ENCODE assay signal across 25 mouse cellular contexts in genomic region chr15:26704966-26705365, GRCm38 (mm10).
DNase-seq lines count a peak whose midpoint lies in the region; ATAC-seq and TF ChIP-seq lines count a peak whose summit lies in the region.
"Had no signal": no experiment of that assay in that cellular context is flagged by ENCODE, and none has a peak within 500 bp of the region (broad histone marks: within the 10 kb centered on the region; RNA-seq: fewer than 3 reads in every experiment).

No protein-coding gene starts in this region.

- no peaks in the 10 kb centered on the region for H3K27me3 ChIP-seq in embryonic facial prominence, embryonic 13.5 days
- no peaks in the 10 kb centered on the region for H3K27me3 ChIP-seq in embryonic facial prominence, embryonic 10.5 days (replicated peaks; ENCODE audit: low read depth, poor library complexity, severe bottlenecking)
- no peaks in the 10 kb centered on the region for H3K27me3 ChIP-seq in embryonic facial prominence, embryonic 14.5 days (replicated peaks; ENCODE audit: control insufficient read depth, insufficient read depth, low read length)
- H3K27me3 ChIP-seq: CH12.LX; embryonic facial prominence, embryonic 12.5 days; forebrain, embryonic 13.5 days; forebrain, embryonic 15.5 days had no signal

- H3K4me3 ChIP-seq in embryonic facial prominence, embryonic 13.5 days, result no peak overlapping the region
- no peak overlapping the region for H3K4me3 ChIP-seq in embryonic facial prominence, embryonic 10.5 days
- H3K4me3 ChIP-seq in embryonic facial prominence, embryonic 14.5 days (ENCODE audit: low read depth, low read length), result no peak overlapping the region
- H3K4me3 ChIP-seq in embryonic fibroblast, embryonic 13.5 days (ENCODE audit: insufficient read depth, low read length), result no peak overlapping the region
- H3K4me3 ChIP-seq: embryonic facial prominence, embryonic 12.5 days; forebrain, embryonic 13.5 days; forebrain, embryonic 15.5 days had no signal

- no peaks in the 10 kb centered on the region for H3K9me3 ChIP-seq in embryonic facial prominence, embryonic 13.5 days
- no peaks in the 10 kb centered on the region for H3K9me3 ChIP-seq in embryonic facial prominence, embryonic 10.5 days
- H3K9me3 ChIP-seq in embryonic facial prominence, embryonic 14.5 days (ENCODE audit: control insufficient read depth, low read length), result no peaks in the 10 kb centered on the region
- H3K9me3 ChIP-seq: embryonic facial prominence, embryonic 12.5 days; forebrain, embryonic 13.5 days; forebrain, embryonic 15.5 days; G1E had no signal

- H3K4me1 ChIP-seq in embryonic facial prominence, embryonic 13.5 days, result peaks cover 8% of the 10 kb centered on the region; the same call in 1 of the 2 replicates
- H3K4me1 ChIP-seq in embryonic facial prominence, embryonic 10.5 days, result peaks cover 3% of the 10 kb centered on the region; the same call in 1 of the 2 replicates
- H3K4me1 ChIP-seq in embryonic facial prominence, embryonic 14.5 days (ENCODE audit: control insufficient read depth, insufficient read depth, low read length), result peaks cover 9% of the 10 kb centered on the region; the same call in 1 of the 2 replicates
- H3K4me1 ChIP-seq in embryonic fibroblast, embryonic 13.5 days (ENCODE audit: control insufficient read depth, insufficient read depth, low read length), result peaks cover 11% of the 10 kb centered on the region
- H3K4me1 ChIP-seq: embryonic facial prominence, embryonic 12.5 days; forebrain, embryonic 13.5 days; forebrain, embryonic 15.5 days had no signal

- no peak for TF ChIP-seq POLR2A in embryonic fibroblast, embryonic 13.5 days (IDR thresholded peaks at IDR 0.05; ENCODE audit: low read depth, low read length)

- no peaks in the 10 kb centered on the region for H3K36me3 ChIP-seq in embryonic facial prominence, embryonic 13.5 days
- H3K36me3 ChIP-seq in embryonic facial prominence, embryonic 10.5 days (replicated peaks), result no peaks in the 10 kb centered on the region
- H3K36me3 ChIP-seq in embryonic facial prominence, embryonic 14.5 days (ENCODE audit: control insufficient read depth, insufficient read depth, low read length), result no peaks in the 10 kb centered on the region
- H3K36me3 ChIP-seq: embryonic facial prominence, embryonic 12.5 days; forebrain, embryonic 15.5 days; G1E had no signal

- no peak for DNase-seq in embryonic facial prominence, embryonic 10.5 days (ENCODE audit: low spot score)
- peak; percentile 76 for DNase-seq in Muller cell, postnatal 12 days (ENCODE audit: inconsistent ontology term)
- peak; percentile 75 for DNase-seq in embryonic facial prominence, embryonic 14.5 days (ENCODE audit: low spot score)
- no peak for DNase-seq in heart, adult 11 months
- DNase-seq in ovary, adult 18-20 months (ENCODE audit: low spot score), result no peak
- DNase-seq: adrenal gland, postnatal 10 days; adrenal gland, postnatal 25 days; B cell, adult 2 months; cerebellum, adult 11 months; cerebellum, adult 18-20 months; cerebellum, adult 8-10 months; cerebellum, adult 9-11 months; cerebellum, postnatal 14 days; cerebellum, postnatal 36 days; embryo, embryonic 11 days; forebrain, postnatal 0 days had no signal

- H3K9ac ChIP-seq in embryonic facial prominence, embryonic 13.5 days, result no peak overlapping the region
- H3K9ac ChIP-seq in embryonic facial prominence, embryonic 14.5 days (ENCODE audit: low read depth, low read length), result no peak overlapping the region
- H3K9ac ChIP-seq: embryonic facial prominence, embryonic 12.5 days; forebrain, embryonic 13.5 days; forebrain, embryonic 15.5 days; forebrain, postnatal 0 days had no signal

- no peak for TF ChIP-seq CTCF in embryonic fibroblast, embryonic 13.5 days (IDR thresholded peaks at IDR 0.05; ENCODE audit: borderline replicate concordance, insufficient read depth, low read length)

- 35% methylated on average over 2 of the region's 2 CpGs for WGBS in embryonic facial prominence, embryonic 13.5 days
- 72% methylated on average over 2 of the region's 2 CpGs for WGBS in embryonic facial prominence, embryonic 10.5 days
- 24% methylated on average over 2 of the region's 2 CpGs for WGBS in embryonic facial prominence, embryonic 14.5 days

- H3K4me2 ChIP-seq in embryonic facial prominence, embryonic 13.5 days, result no peak overlapping the region
- no peak overlapping the region for H3K4me2 ChIP-seq in embryonic facial prominence, embryonic 14.5 days (ENCODE audit: low read depth, low read length)
- H3K4me2 ChIP-seq: embryonic facial prominence, embryonic 12.5 days; forebrain, embryonic 13.5 days; forebrain, embryonic 15.5 days had no signal

- 0 out of 2 replicates have a peak overlapping the region, but pooled peaks have one; percentile 12 for H3K27ac ChIP-seq in embryonic facial prominence, embryonic 13.5 days
- no peak overlapping the region for H3K27ac ChIP-seq in embryonic facial prominence, embryonic 10.5 days (replicated peaks)
- H3K27ac ChIP-seq in embryonic facial prominence, embryonic 14.5 days (replicated peaks; ENCODE audit: low read depth, low read length), result no peak overlapping the region
- H3K27ac ChIP-seq in embryonic fibroblast, embryonic 13.5 days (ENCODE audit: insufficient read depth, low read length), result peak overlapping the region; percentile 46; the same call in 1 of the 2 replicates
- H3K27ac ChIP-seq: embryonic facial prominence, embryonic 12.5 days; forebrain, embryonic 13.5 days; forebrain, embryonic 15.5 days had no signal

- ATAC-seq in embryonic facial prominence, embryonic 13.5 days (ENCODE audit: insufficient number of reproducible peaks, insufficient read depth, low FRiP score, low TSS enrichment, low read depth), result no peak
- no peak for ATAC-seq in embryonic facial prominence, embryonic 14.5 days (ENCODE audit: low read depth)
- ATAC-seq: activated CD4-positive, CD25-positive, alpha-beta regulatory T cell, adult 4 months; CD4-positive, CD25-positive, alpha-beta regulatory T cell, adult 4 months; forebrain, embryonic 13.5 days; forebrain, embryonic 15.5 days; forebrain, postnatal 0 days had no signal

Comparison
In these comparisons a context has a peak if more than half of its experiments do, and no peak if none do; other contexts are left out.
1. H3K27ac ChIP-seq: peak in embryonic facial prominence, embryonic 13.5 days (single experiment) and embryonic fibroblast, embryonic 13.5 days (single experiment); none in embryonic facial prominence, embryonic 10.5 days (single experiment) and embryonic facial prominence, embryonic 14.5 days (single experiment).
2. DNase-seq: peak in Muller cell, postnatal 12 days (single experiment) and embryonic facial prominence, embryonic 14.5 days (single experiment); none in embryonic facial prominence, embryonic 10.5 days (single experiment), heart, adult 11 months (single experiment) and ovary, adult 18-20 months (single experiment).